8 mouse cellular contexts compared by ENCODE assay signal in genomic region chr1:184846092-184846750, GRCm38 (mm10). TPM values are rescaled to one million over a fixed set of nuclear protein-coding genes. Genes with fewer than 3 reads are reported as not detected.
DNase-seq lines count a peak whose midpoint lies in the region; ATAC-seq lines count a peak whose summit lies in the region.

TSS of gene Marc2 (minus strand) at chr1:184846451.

- peak within 1 kb of the TSS; percentile 89 for H3K27ac ChIP-seq in forebrain, embryonic 10.5 days
- H3K27ac ChIP-seq in midbrain, embryonic 13.5 days: 0 out of 2 replicates have a peak within 1 kb of the TSS, but pooled peaks have one; percentile 12

- H3K9me3 ChIP-seq in forebrain, embryonic 10.5 days: no peaks in the 10 kb centered on the region
- no peaks in the 10 kb centered on the region for H3K9me3 ChIP-seq in midbrain, embryonic 13.5 days

- DNase-seq in kidney, adult 11 months: peak; percentile 75
- no peak for DNase-seq in kidney, postnatal 14 days
- peak; percentile 43 for DNase-seq in MEL-GATA-1-ER (ENCODE audit: extremely low read depth, low read depth)
- no peak for DNase-seq in forebrain, embryonic 10.5 days (ENCODE audit: extremely low spot score, low spot score)
- no peak for DNase-seq in heart, postnatal 36 days
- no peak for DNase-seq in layer of hippocampus, postnatal 36 days
- DNase-seq in retina, embryonic 14.5 days (ENCODE audit: low spot score): no peak

- WGBS in forebrain, embryonic 10.5 days: 4% methylated on average over 18 of the region's 18 CpGs
- 6% methylated on average over 18 of the region's 18 CpGs for WGBS in midbrain, embryonic 13.5 days

- H3K36me3 ChIP-seq in forebrain, embryonic 10.5 days (replicated peaks): no peaks in the 10 kb centered on the region
- no peaks in the 10 kb centered on the region for H3K36me3 ChIP-seq in midbrain, embryonic 13.5 days

- peak within 1 kb of the TSS; percentile 87 for H3K4me2 ChIP-seq in midbrain, embryonic 13.5 days (replicated peaks)

- H3K4me3 ChIP-seq in forebrain, embryonic 10.5 days: peak within 1 kb of the TSS; percentile 87
- H3K4me3 ChIP-seq in midbrain, embryonic 13.5 days (replicated peaks): peak within 1 kb of the TSS; percentile 66

- intact Hi-C loops in heart, postnatal 36 days (cut with DNase I): loop anchor here (5.0 kb wide), 1 partner anchor 356 kb away; the partner anchor contains the start of gene Rab3gap2

- H3K9ac ChIP-seq in midbrain, embryonic 13.5 days (replicated peaks): peak within 1 kb of the TSS; percentile 78

- peaks cover 29% of the 10 kb centered on the region for H3K4me1 ChIP-seq in forebrain, embryonic 10.5 days
- H3K4me1 ChIP-seq in midbrain, embryonic 13.5 days (replicated peaks): peaks cover 30% of the 10 kb centered on the region

- peak; percentile 18; the same call in 1 of the 2 replicates for ATAC-seq in midbrain, embryonic 13.5 days

- peaks cover 62% of the 10 kb centered on the region for H3K27me3 ChIP-seq in forebrain, embryonic 10.5 days (ENCODE audit: poor library complexity, severe bottlenecking)
- peaks cover 46% of the 10 kb centered on the region for H3K27me3 ChIP-seq in midbrain, embryonic 13.5 days

RNA-seq across cellular contexts. Expression of gene Marc2, which starts in this region (rescaled TPM):
- polyA plus RNA-seq in forebrain, embryonic 10.5 days (2016; fragmentation: Nextera tagmentation; extraction: Ambion mirVana): 78.1 and 82.6 TPM in 2 replicates
- total RNA-seq in heart, postnatal 36 days (2021): 100 to 1,000 TPM; 127 to 136 TPM
- 100 to 1,000 TPM; 103 to 110 TPM for total RNA-seq in layer of hippocampus, postnatal 36 days (2021)
- polyA plus RNA-seq in midbrain, embryonic 13.5 days (2015; fragmentation: Nextera tagmentation; extraction: Ambion mirVana): 93.0 and 95.2 TPM in 2 replicates

Comparison
In these comparisons a context has a peak if more than half of its experiments do, and no peak if none do; other contexts are left out.
1. DNase-seq: peak in kidney, adult 11 months (single experiment) and MEL-GATA-1-ER (single experiment); none in kidney, postnatal 14 days (single experiment), forebrain, embryonic 10.5 days (single experiment), heart, postnatal 36 days (0 of 2), layer of hippocampus, postnatal 36 days (0 of 2) and retina, embryonic 14.5 days (single experiment).